Mouse (Mus musculus) midbrain, embryonic 10.5 days (tissue): ENCODE results near the gene Arrdc1. TPM values are rescaled to one million over a fixed set of nuclear protein-coding genes. Genes with fewer than 3 reads are reported as not detected.
"Not testable (repeated sequence)": the region's sequence is repeated elsewhere in the genome, so short reads cannot be mapped to it uniquely, and the experiment has no call there.

Source experiments
- DNase-seq: peaks from one replicate; pipeline ENCODE4 v3.0.0-alpha.2; 2017; ENCODE audit warnings: low spot score
- H3K27ac ChIP-seq: fragments of 300-500 bp; sonication (generic); replicated peaks from 2 replicates; pipeline ENCODE4 v1.5.1; 2016; ENCODE audit warnings: mild to moderate bottlenecking
- H3K27me3 ChIP-seq: fragments of 300-500 bp; sonication (generic); 2 replicates; pipeline ENCODE4 v1.6.1; 2016; ENCODE audit warnings: low read depth, mild to moderate bottlenecking; ENCODE audit not compliant: poor library complexity, severe bottlenecking
- H3K36me3 ChIP-seq: fragments of 300-500 bp; sonication (generic); 2 replicates; pipeline ENCODE4 v1.6.1; 2016; ENCODE audit warnings: mild to moderate bottlenecking, moderate library complexity
- H3K4me1 ChIP-seq: fragments of 300-500 bp; sonication (generic); 2 replicates; pipeline ENCODE4 v1.6.1; 2016
- H3K4me3 ChIP-seq: fragments of 300-500 bp; sonication (generic); 2 replicates; pipeline ENCODE4 v1.5.1; 2016; ENCODE audit warnings: mild to moderate bottlenecking, moderate library complexity
- H3K9me3 ChIP-seq: fragments of 300-500 bp; sonication (generic); replicated peaks from 2 replicates; pipeline ENCODE4 v1.6.1; 2016; ENCODE audit warnings: mild to moderate bottlenecking
- WGBS: fragments of 180-500 bp; shearing (Covaris S2); methylation state at CpG from one replicate; pipeline ENCODE4 v1.1.7; 2016; 5-methylcytosine and 5-hydroxymethylcytosine counted together
- polyA plus RNA-seq: library from polyadenylated mRNA; unstranded; fragments of >200 nt; fragmentation: Nextera tagmentation; extraction: Ambion mirVana; gene quantifications from 2 replicates; pipeline ENCODE4 v1.2.1, GENCODE M21; 2016

Gene Arrdc1
- polyA plus RNA-seq = 16.0 and 16.2 TPM in 2 replicates

- Histone ChIP-seq H3K36me3 (no peaks in the 10 kb centered on the region), H3K9me3 (no peaks in the 10 kb centered on the region), H3K4me1 (peaks cover 19% of the 10 kb centered on the region), H3K27ac (peak within 1 kb of the TSS; percentile 81), H3K4me3 (peak within 1 kb of the TSS; percentile 73), H3K27me3 (peaks cover 32% of the 10 kb centered on the region)
- WGBS = under 1% methylated on average over 49 of the region's 49 CpGs
- peak; percentile 92 for DNase-seq
Measured at GRCm38 (mm10) chr2:24935057-24935796, at the start of gene Arrdc1. Gene Arrdc1, minus strand, starts transcription at chr2:24935252.

GRCm38 (mm10) chr2:24976960-24977359 lies 41.9 kb upstream of the Arrdc1 start:
- H3K27me3 ChIP-seq = no peaks in the 10 kb centered on the region
- DNase-seq = no peak
- peaks cover 32% of the 10 kb centered on the region for H3K4me1 ChIP-seq
- no peak overlapping the region for H3K27ac ChIP-seq
- H3K36me3 ChIP-seq = peaks cover 19% of the 10 kb centered on the region
- H3K9me3 ChIP-seq = no peaks in the 10 kb centered on the region
- WGBS = 89% methylated on average over 5 of the region's 5 CpGs
- 0 out of 2 replicates have a peak overlapping the region, but pooled peaks have one; percentile 85 for H3K4me3 ChIP-seq

GRCm38 (mm10) chr2:24975704-24976297 lies 40.7 kb upstream of the Arrdc1 start, which contains the start of gene Pnpla7:
Gene Pnpla7, plus strand, starts transcription at chr2:24976033.
- H3K27ac ChIP-seq = peak within 1 kb of the TSS; percentile 90
- peak; percentile 72 for DNase-seq
- 1% methylated on average over 16 of the region's 16 CpGs for WGBS
- no peaks in the 10 kb centered on the region for H3K27me3 ChIP-seq
- H3K4me3 ChIP-seq = peak within 1 kb of the TSS; percentile 85
- peaks cover 30% of the 10 kb centered on the region for H3K36me3 ChIP-seq
- H3K9me3 ChIP-seq = no peaks in the 10 kb centered on the region
- peaks cover 32% of the 10 kb centered on the region for H3K4me1 ChIP-seq

- under 1% methylated on average over 64 of the region's 64 CpGs for WGBS
- Histone ChIP-seq H3K9me3 (no peaks in the 10 kb centered on the region), H3K4me3 (peak within 1 kb of the TSS; percentile 85), H3K27me3 (no peaks in the 10 kb centered on the region), H3K27ac (peak within 1 kb of the TSS; percentile 90), H3K36me3 (peaks cover 37% of the 10 kb centered on the region), H3K4me1 (peaks cover 32% of the 10 kb centered on the region)
- DNase-seq = peak; percentile 99
Measured at GRCm38 (mm10) chr2:24974906-24975703, 40.1 kb upstream of the Arrdc1 start, which contains the start of gene Mrpl41. Gene Mrpl41, minus strand, starts transcription at chr2:24975098.

- Histone ChIP-seq H3K36me3 (peaks cover 44% of the 10 kb centered on the region), H3K4me1 (peaks cover 32% of the 10 kb centered on the region), H3K27ac (peak overlapping the region; percentile 90), H3K4me3 (peak overlapping the region; percentile 85)
- not testable (repeated sequence) for H3K9me3 ChIP-seq, H3K27me3 ChIP-seq, DNase-seq
- WGBS = under 1% methylated on average over 17 of the region's 17 CpGs
Measured at GRCm38 (mm10) chr2:24974452-24974851, 39.4 kb upstream of the Arrdc1 start.

GRCm38 (mm10) chr2:24970386-24970785 lies 35.3 kb upstream of the Arrdc1 start:
- Histone ChIP-seq H3K4me3 (no peak overlapping the region), H3K27ac (no peak overlapping the region), H3K9me3 (no peaks in the 10 kb centered on the region), H3K36me3 (peaks cover 83% of the 10 kb centered on the region), H3K4me1 (peaks cover 22% of the 10 kb centered on the region), H3K27me3 (no peaks in the 10 kb centered on the region)
- DNase-seq = no peak
- 83% methylated on average over 4 of the region's 4 CpGs for WGBS

- H3K4me1 ChIP-seq = peaks cover 12% of the 10 kb centered on the region
- H3K4me3 ChIP-seq = peak within 1 kb of the TSS; percentile 92
- H3K27me3 ChIP-seq = no peaks in the 10 kb centered on the region
- peak; percentile 88 for DNase-seq
- WGBS = 2% methylated on average over 28 of the region's 28 CpGs
- no peaks in the 10 kb centered on the region for H3K9me3 ChIP-seq
- peak within 1 kb of the TSS; percentile 92 for H3K27ac ChIP-seq
- peaks cover 82% of the 10 kb centered on the region for H3K36me3 ChIP-seq
Measured at GRCm38 (mm10) chr2:24962304-24963000, 27.4 kb upstream of the Arrdc1 start, which contains the start of gene Dph7. Gene Dph7, plus strand, starts transcription at chr2:24962400.

GRCm38 (mm10) chr2:24960910-24961309 lies 25.9 kb upstream of the Arrdc1 start:
- peak; percentile 41 for DNase-seq
- 44% methylated on average over 3 of the region's 3 CpGs for WGBS
- Histone ChIP-seq H3K27ac (no peak overlapping the region), H3K36me3 (peaks cover 82% of the 10 kb centered on the region), H3K9me3 (no peaks in the 10 kb centered on the region), H3K27me3 (no peaks in the 10 kb centered on the region), H3K4me1 (peaks cover 12% of the 10 kb centered on the region), H3K4me3 (no peak overlapping the region)

- peaks cover 24% of the 10 kb centered on the region for H3K4me1 ChIP-seq
- H3K4me3 ChIP-seq = no peak overlapping the region
- peaks cover 13% of the 10 kb centered on the region for H3K27me3 ChIP-seq
- no peak overlapping the region for H3K27ac ChIP-seq
- no peaks in the 10 kb centered on the region for H3K9me3 ChIP-seq
- no peak for DNase-seq
- WGBS = 88% methylated on average over 4 of the region's 4 CpGs
- peaks cover 65% of the 10 kb centered on the region for H3K36me3 ChIP-seq
Measured at GRCm38 (mm10) chr2:24952537-24953055, 17.5 kb upstream of the Arrdc1 start.

GRCm38 (mm10) chr2:24950189-24950535 lies 15.1 kb upstream of the Arrdc1 start:
- peak; percentile 42 for DNase-seq
- H3K36me3 ChIP-seq = peaks cover 41% of the 10 kb centered on the region
- H3K4me3 ChIP-seq = peak overlapping the region; percentile 98
- H3K9me3 ChIP-seq = no peaks in the 10 kb centered on the region
- H3K27me3 ChIP-seq = peaks cover 13% of the 10 kb centered on the region
- WGBS = 0% methylated on average over 31 of the region's 31 CpGs
- peaks cover 24% of the 10 kb centered on the region for H3K4me1 ChIP-seq
- peak overlapping the region; percentile 95 for H3K27ac ChIP-seq

- Histone ChIP-seq H3K4me3 (peak within 1 kb of the TSS; percentile 98), H3K4me1 (peaks cover 24% of the 10 kb centered on the region), H3K27ac (peak within 1 kb of the TSS; percentile 95), H3K27me3 (peaks cover 13% of the 10 kb centered on the region), H3K9me3 (no peaks in the 10 kb centered on the region), H3K36me3 (peaks cover 36% of the 10 kb centered on the region)
- WGBS = under 1% methylated on average over 108 of the region's 108 CpGs
- peak; percentile 97 for DNase-seq
Measured at GRCm38 (mm10) chr2:24949421-24950188, 14.6 kb upstream of the Arrdc1 start, which contains the start of gene Zmynd19. Gene Zmynd19, plus strand, starts transcription at chr2:24949792.
